In the genomic region with DNA sequence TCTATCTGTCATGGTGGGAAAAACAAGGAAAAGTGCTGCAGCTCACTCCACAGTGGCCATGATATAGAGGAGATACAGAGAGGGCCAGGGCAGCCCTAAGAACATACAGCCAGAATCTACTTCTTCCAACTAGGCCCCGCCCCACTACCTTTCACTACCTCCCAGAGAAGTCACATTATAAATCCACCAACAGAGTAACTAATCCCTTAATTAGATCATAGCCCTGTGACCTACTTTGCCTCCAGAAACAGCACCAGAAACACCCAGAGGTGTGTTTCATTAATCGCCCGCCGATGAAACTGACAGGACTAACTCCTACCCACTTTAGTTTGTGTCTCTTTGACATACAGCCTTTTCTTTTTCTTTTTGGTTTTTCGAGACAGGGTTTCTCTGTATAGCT, we compare ENCODE assay signal across 1 mouse cellular context.
TF ChIP-seq lines count a peak whose summit lies in the region.

No protein-coding gene starts in this region.

TF ChIP-seq in CH12.LX, 34 proteins besides CTCF, POLR2A, EP300 and RAD21 (continued from another document):
- no peak for TF ChIP-seq POLR2AphosphoS2 (IDR thresholded peaks at IDR 0.05; ENCODE audit: low read depth, low read length)
- TF ChIP-seq MAX (IDR thresholded peaks at IDR 0.05; ENCODE audit: low read length): no peak
TF ChIP-seq in CH12.LX: peak in this region for 0.
